Mouse (Mus musculus) urinary bladder, postnatal 4 days (tissue): ENCODE results near the gene Gm7168.
"Not testable (repeated sequence)": the region's sequence is repeated elsewhere in the genome, so short reads cannot be mapped to it uniquely, and the experiment has no call there.

Source experiments
- DNase-seq, 2 experiments: peaks; one replicate each; pipeline ENCODE4 v3.0.0; 2021 to 2022; ENCODE audit warnings: low spot score in 2 of 2

Gene Gm7168

DNA sequence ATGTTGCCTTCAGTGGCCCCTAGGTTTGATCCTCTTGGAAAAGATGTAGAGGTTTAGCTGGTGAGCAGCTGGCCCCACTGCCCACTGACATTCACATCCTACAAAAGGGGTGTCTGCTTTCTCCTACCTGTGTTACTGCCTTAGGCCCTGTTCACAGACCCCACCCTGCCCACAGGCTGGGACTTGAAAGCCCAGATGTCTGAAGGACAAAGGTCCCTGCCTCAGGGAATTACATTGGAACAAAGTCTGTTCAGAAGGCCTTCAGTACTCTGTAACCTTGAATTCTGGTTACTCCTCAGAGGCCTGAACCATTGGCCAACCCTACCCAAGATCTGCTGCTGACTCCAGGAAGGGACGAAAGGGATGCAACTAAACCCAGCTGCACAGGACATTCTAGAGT lies 39.5 kb downstream of the Gm7168 start:
- no peak for DNase-seq

DNA sequence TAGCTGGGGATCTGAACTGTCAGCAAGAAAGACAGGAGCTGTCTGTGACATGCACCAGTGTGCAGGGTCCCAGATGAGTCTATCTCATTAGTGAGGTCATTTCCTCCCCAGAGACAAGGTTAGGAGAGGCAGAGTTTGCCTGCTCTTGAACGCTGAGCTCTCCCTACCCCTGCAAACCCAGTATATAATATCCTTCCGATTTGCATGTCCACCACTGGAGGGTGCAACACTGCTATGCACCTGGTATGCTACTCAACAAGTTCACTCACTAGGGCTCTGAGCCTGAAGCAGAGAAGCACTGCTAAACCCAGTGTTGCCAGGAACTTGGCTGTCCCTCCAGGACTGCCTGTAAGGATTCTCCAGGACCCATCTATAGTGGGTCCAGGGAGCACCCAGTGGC lies 45.3 kb downstream of the Gm7168 start:
- not testable (repeated sequence) for DNase-seq
